Mouse (Mus musculus): ENCODE measurements around the gene Lgals4. TPM values are rescaled to one million over a fixed set of nuclear protein-coding genes. Genes with fewer than 3 reads are reported as not detected.
"Not testable (repeated sequence)": the region's sequence is repeated elsewhere in the genome, so short reads cannot be mapped to it uniquely, and the experiment has no call there.

The Lgals4 gene
- polyA plus RNA-seq, 1 experiment from 2014 or later, result 737 TPM

DNA sequence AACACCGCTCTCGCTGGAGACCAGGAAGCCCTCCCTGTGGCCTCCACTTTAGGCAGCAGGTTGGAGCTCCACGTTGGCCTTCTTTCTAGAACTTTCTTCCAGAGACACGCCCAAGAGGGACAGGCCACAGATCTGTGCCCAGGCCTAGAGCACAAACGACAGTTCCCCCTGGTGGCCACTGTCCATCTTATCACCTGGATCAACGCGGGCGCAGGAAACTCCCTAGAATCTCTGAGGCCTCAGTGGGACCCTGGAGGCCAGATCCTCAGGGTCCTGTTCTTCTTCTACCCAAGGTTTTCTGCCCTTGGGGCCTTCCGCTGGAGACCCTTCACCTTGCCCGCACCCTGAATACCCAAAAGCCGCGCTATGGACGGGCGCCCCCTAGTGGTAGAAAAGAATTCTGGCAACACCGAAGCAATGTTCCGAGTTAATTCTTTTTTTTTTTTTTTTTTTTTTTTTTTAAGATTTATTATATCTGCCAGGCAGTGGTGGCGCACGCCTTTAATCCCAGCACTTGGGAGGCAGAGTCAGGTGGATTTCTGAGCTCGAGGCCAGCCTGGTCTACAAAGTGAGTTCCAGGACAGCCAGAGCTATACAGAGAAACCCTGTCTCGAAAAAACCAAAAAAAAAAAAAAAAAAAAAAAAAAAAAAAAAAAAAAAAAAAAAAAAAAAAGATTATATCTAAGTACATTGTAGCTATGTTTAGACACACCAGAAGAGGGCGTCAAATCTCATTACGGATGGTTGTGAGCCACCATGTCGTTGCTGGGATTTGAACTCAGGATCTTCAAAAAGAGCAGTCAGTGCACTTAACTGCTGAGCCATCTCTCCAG, 34.1 kb downstream of the Lgals4 start:
- WGBS, result 33% methylated on average over 23 of the region's 23 CpGs
- peak overlapping the region; percentile 32; the same call in 1 of the 2 replicates for H3K4me2 ChIP-seq (ENCODE audit: low read length)
- not testable (repeated sequence) for H3K9me3 ChIP-seq (ENCODE audit: control insufficient read depth, low read length); H3K36me3 ChIP-seq (ENCODE audit: control insufficient read depth, insufficient read depth, low read length); H3K4me3 ChIP-seq (ENCODE audit: low read depth, low read length); H3K27me3 ChIP-seq (replicated peaks; ENCODE audit: control insufficient read depth, insufficient read depth, low read length); H3K9ac ChIP-seq (ENCODE audit: low read length); H3K27ac ChIP-seq (ENCODE audit: low read depth)
- DNase-seq (ENCODE audit: low spot score) (peak; percentile 85), ATAC-seq (replicated peaks; ENCODE audit: low FRiP score, low TSS enrichment, low read depth) (0 out of 2 replicates have a peak, but pooled peaks have one; percentile 48)
- H3K4me1 ChIP-seq (replicated peaks; ENCODE audit: control insufficient read depth, insufficient read depth, low read length), result peaks cover 11% of the 10 kb centered on the region; the same call in 1 of the 2 replicates

- Histone ChIP-seq H3K27ac (ENCODE audit: low read depth) (no peak overlapping the region), H3K9me3 (ENCODE audit: control insufficient read depth, low read length) (no peaks in the 10 kb centered on the region), H3K4me1 (replicated peaks; ENCODE audit: control insufficient read depth, insufficient read depth, low read length) (no peaks in the 10 kb centered on the region), H3K4me3 (ENCODE audit: low read depth, low read length) (no peak overlapping the region), H3K4me2 (ENCODE audit: low read length) (no peak overlapping the region), H3K36me3 (ENCODE audit: control insufficient read depth, insufficient read depth, low read length) (no peaks in the 10 kb centered on the region), H3K9ac (ENCODE audit: low read length) (no peak overlapping the region), H3K27me3 (replicated peaks; ENCODE audit: control insufficient read depth, insufficient read depth, low read length) (no peaks in the 10 kb centered on the region)
- WGBS, result 91% methylated on average over 24 of the region's 24 CpGs
- no peak for DNase-seq (ENCODE audit: low spot score)
- no peak for ATAC-seq (replicated peaks; ENCODE audit: low FRiP score, low TSS enrichment, low read depth)
Observed at GRCm38 (mm10) chr7:28870901-28871664, 37.4 kb downstream of the Lgals4 start.

DNA sequence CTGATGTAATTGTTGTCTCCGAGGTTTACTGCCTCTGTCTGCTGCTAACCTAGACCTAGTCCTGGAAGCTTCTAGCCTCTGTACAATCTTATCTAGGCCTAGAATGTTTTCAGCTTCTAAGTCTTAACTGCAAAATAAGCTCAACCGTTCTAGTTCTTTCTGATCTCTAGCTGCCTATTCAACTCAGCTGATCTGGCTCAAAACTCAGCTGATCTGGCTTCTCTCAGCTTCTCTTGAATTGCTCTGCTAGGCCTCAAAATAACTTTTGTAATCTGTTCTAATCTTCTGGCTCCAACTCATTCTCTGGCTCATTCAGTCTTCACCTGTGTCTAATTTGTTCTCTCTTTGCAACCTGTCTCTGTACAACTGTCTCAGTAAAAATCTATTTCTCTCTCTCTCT, 40.9 kb downstream of the Lgals4 start:
- no peak for ATAC-seq (replicated peaks; ENCODE audit: low FRiP score, low TSS enrichment, low read depth)
- WGBS, result 78% methylated on average over 2 of the region's 2 CpGs

GRCm38 (mm10) chr7:28876099-28876498, 42.4 kb downstream of the Lgals4 start:
- H3K4me1 ChIP-seq (replicated peaks; ENCODE audit: control insufficient read depth, insufficient read depth, low read length), result no peaks in the 10 kb centered on the region
- no peak for DNase-seq (ENCODE audit: low spot score)
- no peaks in the 10 kb centered on the region for H3K9me3 ChIP-seq (ENCODE audit: control insufficient read depth, low read length)
- H3K27me3 ChIP-seq (replicated peaks; ENCODE audit: control insufficient read depth, insufficient read depth, low read length), result no peaks in the 10 kb centered on the region
- no peak overlapping the region for H3K27ac ChIP-seq (ENCODE audit: low read depth)
- H3K9ac ChIP-seq (ENCODE audit: low read length), result no peak overlapping the region
- ATAC-seq (replicated peaks; ENCODE audit: low FRiP score, low TSS enrichment, low read depth), result no peak
- no peaks in the 10 kb centered on the region for H3K36me3 ChIP-seq (ENCODE audit: control insufficient read depth, insufficient read depth, low read length)
- H3K4me2 ChIP-seq (ENCODE audit: low read length), result no peak overlapping the region
- 78% methylated on average over 4 of the region's 4 CpGs for WGBS
- H3K4me3 ChIP-seq (ENCODE audit: low read depth, low read length), result no peak overlapping the region

More for the DNA sequence above, 40.9 kb downstream of the Lgals4 start:
- H3K9ac ChIP-seq (ENCODE audit: low read length), result no peak overlapping the region
- H3K27ac ChIP-seq (ENCODE audit: low read depth), result no peak overlapping the region
- H3K4me1 ChIP-seq (replicated peaks; ENCODE audit: control insufficient read depth, insufficient read depth, low read length), result no peaks in the 10 kb centered on the region
- no peak overlapping the region for H3K4me3 ChIP-seq (ENCODE audit: low read depth, low read length)
- H3K27me3 ChIP-seq (replicated peaks; ENCODE audit: control insufficient read depth, insufficient read depth, low read length), result no peaks in the 10 kb centered on the region
- no peak for DNase-seq (ENCODE audit: low spot score)
- H3K9me3 ChIP-seq (ENCODE audit: control insufficient read depth, low read length), result no peaks in the 10 kb centered on the region
- H3K36me3 ChIP-seq (ENCODE audit: control insufficient read depth, insufficient read depth, low read length), result no peaks in the 10 kb centered on the region
- H3K4me2 ChIP-seq (ENCODE audit: low read length), result no peak overlapping the region

DNA sequence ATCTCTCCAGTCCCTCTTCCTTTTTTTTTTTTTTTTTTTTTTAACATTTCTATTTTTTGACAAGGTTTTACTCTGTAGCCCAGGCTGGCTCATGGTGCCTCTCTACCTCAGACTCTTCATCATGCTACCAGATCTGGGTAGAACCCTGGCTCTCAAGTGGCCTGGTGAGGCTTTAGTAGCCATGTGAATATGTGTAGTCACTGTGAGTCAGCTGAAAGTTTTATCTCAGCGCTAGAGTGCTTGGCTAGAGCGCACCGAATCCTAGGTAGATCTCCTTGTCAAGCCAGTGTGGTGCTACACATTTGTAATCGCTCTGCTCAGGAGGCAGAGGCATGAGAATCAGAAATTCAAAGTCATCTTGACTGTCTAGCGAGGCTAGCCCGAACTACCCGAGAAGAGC, 43.5 kb downstream of the Lgals4 start:
- Histone ChIP-seq H3K27ac (ENCODE audit: low read depth) (no peak overlapping the region), H3K36me3 (ENCODE audit: control insufficient read depth, insufficient read depth, low read length) (no peaks in the 10 kb centered on the region), H3K9ac (ENCODE audit: low read length) (no peak overlapping the region), H3K4me2 (ENCODE audit: low read length) (no peak overlapping the region), H3K4me3 (ENCODE audit: low read depth, low read length) (no peak overlapping the region), H3K27me3 (replicated peaks; ENCODE audit: control insufficient read depth, insufficient read depth, low read length) (no peaks in the 10 kb centered on the region), H3K4me1 (replicated peaks; ENCODE audit: control insufficient read depth, insufficient read depth, low read length) (no peaks in the 10 kb centered on the region), H3K9me3 (ENCODE audit: control insufficient read depth, low read length) (no peaks in the 10 kb centered on the region)
- DNase-seq (ENCODE audit: low spot score), result no peak
- ATAC-seq (replicated peaks; ENCODE audit: low FRiP score, low TSS enrichment, low read depth), result no peak
- 87% methylated on average over 7 of the region's 7 CpGs for WGBS

DNA sequence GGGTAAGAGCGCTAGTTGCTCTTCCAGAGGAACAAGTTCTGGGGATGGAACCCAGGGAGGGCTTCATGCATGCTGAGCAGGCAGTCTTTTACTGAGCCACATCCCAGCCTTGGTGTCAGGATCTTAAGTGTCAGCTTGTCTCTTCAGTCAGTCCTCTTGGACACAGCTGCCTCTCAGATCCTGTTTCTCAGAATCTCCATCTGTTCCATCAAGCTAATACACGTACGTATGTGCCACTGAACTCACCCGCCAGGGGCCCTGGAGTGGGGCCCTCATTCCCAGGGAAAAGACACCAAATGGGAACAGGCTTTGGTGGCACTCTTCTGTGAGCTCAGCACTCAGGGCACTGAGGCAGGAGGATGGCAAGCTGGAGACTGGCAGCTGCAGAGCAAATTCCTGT, 44.2 kb downstream of the Lgals4 start:
- no peak overlapping the region for H3K4me3 ChIP-seq (ENCODE audit: low read depth, low read length)
- no peak for ATAC-seq (replicated peaks; ENCODE audit: low FRiP score, low TSS enrichment, low read depth)
- H3K27me3 ChIP-seq (replicated peaks; ENCODE audit: control insufficient read depth, insufficient read depth, low read length), result no peaks in the 10 kb centered on the region
- no peaks in the 10 kb centered on the region for H3K9me3 ChIP-seq (ENCODE audit: control insufficient read depth, low read length)
- no peak overlapping the region for H3K9ac ChIP-seq (ENCODE audit: low read length)
- H3K4me1 ChIP-seq (replicated peaks; ENCODE audit: control insufficient read depth, insufficient read depth, low read length), result no peaks in the 10 kb centered on the region
- DNase-seq (ENCODE audit: low spot score), result no peak
- no peak overlapping the region for H3K27ac ChIP-seq (ENCODE audit: low read depth)
- WGBS, result 84% methylated on average over 4 of the region's 4 CpGs
- no peak overlapping the region for H3K4me2 ChIP-seq (ENCODE audit: low read length)
- H3K36me3 ChIP-seq (ENCODE audit: control insufficient read depth, insufficient read depth, low read length), result no peaks in the 10 kb centered on the region

DNA sequence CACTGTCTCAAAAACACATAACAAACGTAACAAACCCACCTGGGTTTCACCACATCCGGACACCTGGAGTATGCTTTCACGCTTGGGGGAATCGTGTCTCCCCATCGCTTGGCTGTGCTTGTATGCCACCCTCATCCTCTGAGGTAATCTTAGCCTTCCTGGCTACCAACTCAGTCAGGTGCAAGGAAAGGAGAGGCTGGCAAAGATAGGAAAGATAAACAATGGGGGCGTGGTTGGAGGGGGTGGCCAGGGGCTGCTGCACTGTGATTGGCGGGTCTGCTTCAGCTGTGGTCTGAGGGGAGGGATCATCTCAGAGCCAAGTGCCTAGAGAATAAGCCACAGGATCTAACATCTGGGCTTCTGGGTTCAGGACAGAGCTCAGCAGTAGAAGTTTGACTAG, 46.0 kb downstream of the Lgals4 start:
- Histone ChIP-seq H3K4me3 (ENCODE audit: low read depth, low read length) (no peak overlapping the region), H3K4me2 (ENCODE audit: low read length) (no peak overlapping the region), H3K36me3 (ENCODE audit: control insufficient read depth, insufficient read depth, low read length) (no peaks in the 10 kb centered on the region), H3K4me1 (replicated peaks; ENCODE audit: control insufficient read depth, insufficient read depth, low read length) (no peaks in the 10 kb centered on the region), H3K27me3 (replicated peaks; ENCODE audit: control insufficient read depth, insufficient read depth, low read length) (no peaks in the 10 kb centered on the region), H3K9ac (ENCODE audit: low read length) (no peak overlapping the region), H3K27ac (ENCODE audit: low read depth) (no peak overlapping the region), H3K9me3 (ENCODE audit: control insufficient read depth, low read length) (no peaks in the 10 kb centered on the region)
- no peak for ATAC-seq (replicated peaks; ENCODE audit: low FRiP score, low TSS enrichment, low read depth)
- DNase-seq (ENCODE audit: low spot score), result no peak
- WGBS, result 70% methylated on average over 7 of the region's 7 CpGs

GRCm38 (mm10) chr7:28880554-28880953, 46.9 kb downstream of the Lgals4 start:
- no peak for ATAC-seq (replicated peaks; ENCODE audit: low FRiP score, low TSS enrichment, low read depth)
- Histone ChIP-seq H3K4me1 (replicated peaks; ENCODE audit: control insufficient read depth, insufficient read depth, low read length) (no peaks in the 10 kb centered on the region), H3K4me3 (ENCODE audit: low read depth, low read length) (no peak overlapping the region), H3K36me3 (ENCODE audit: control insufficient read depth, insufficient read depth, low read length) (no peaks in the 10 kb centered on the region), H3K27me3 (replicated peaks; ENCODE audit: control insufficient read depth, insufficient read depth, low read length) (no peaks in the 10 kb centered on the region), H3K27ac (ENCODE audit: low read depth) (no peak overlapping the region), H3K9me3 (ENCODE audit: control insufficient read depth, low read length) (no peaks in the 10 kb centered on the region), H3K4me2 (ENCODE audit: low read length) (no peak overlapping the region), H3K9ac (ENCODE audit: low read length) (no peak overlapping the region)
- DNase-seq (ENCODE audit: low spot score), result no peak
- 81% methylated on average over 10 of the region's 10 CpGs for WGBS

Data from intestine, embryonic 14.5 days (tissue).